Mouse (Mus musculus) C2C12 (cell line): ENCODE data around the gene Tarbp2. TPM values are rescaled to one million over a fixed set of nuclear protein-coding genes. Genes with fewer than 3 reads are reported as not detected.

Source experiments
- H3K27me3 ChIP-seq: one replicate; pipeline ENCODE4 v1.6.1; 2011; ENCODE audit not compliant: control insufficient read depth, insufficient read depth, insufficient read length
- H3K36me3 ChIP-seq: one replicate; pipeline ENCODE4 v1.6.1; 2011; ENCODE audit not compliant: control insufficient read depth, insufficient read depth
- H3K4me3 ChIP-seq: one replicate; pipeline ENCODE4 v1.5.1; 2011; ENCODE audit warnings: mild to moderate bottlenecking, control low read depth; ENCODE audit not compliant: poor library complexity, insufficient read depth, severe bottlenecking
- H3K79me2 ChIP-seq: one replicate; pipeline ENCODE4 v1.6.1; 2011; ENCODE audit not compliant: control insufficient read depth, insufficient read depth
- H3K79me3 ChIP-seq: one replicate; pipeline ENCODE4 v1.6.1; 2011; ENCODE audit warnings: low read depth, control low read depth
- H3ac ChIP-seq: one replicate; pipeline ENCODE3; 2011; ENCODE audit warnings: low read depth; ENCODE audit not compliant: control insufficient read depth, insufficient read length
- CEBPB ChIP-seq: IDR thresholded peaks from one replicate; pipeline ENCODE4 v1.6.1; 2011; ENCODE audit warnings: low read depth, mild to moderate bottlenecking, control low read depth, moderate library complexity
- CTCF ChIP-seq: IDR thresholded peaks from one replicate; pipeline ENCODE4 v1.5.1; 2011; ENCODE audit not compliant: control insufficient read depth, insufficient read depth, insufficient read length
- FOSL1 ChIP-seq: IDR thresholded peaks from one replicate; pipeline ENCODE4 v1.8.0; 2011; ENCODE audit warnings: mild to moderate bottlenecking, low read length; ENCODE audit not compliant: poor library complexity, insufficient read depth, severe bottlenecking
- MAX ChIP-seq: IDR thresholded peaks from one replicate; pipeline ENCODE4 v1.6.1; 2011; ENCODE audit warnings: mild to moderate bottlenecking, control low read depth
- MYOD1 ChIP-seq: IDR thresholded peaks from one replicate; pipeline ENCODE4 v1.6.1; 2011; ENCODE audit warnings: low read depth; ENCODE audit not compliant: control insufficient read depth, insufficient read length
- MYOG ChIP-seq: IDR thresholded peaks from one replicate; pipeline ENCODE4 v1.6.1; 2011; ENCODE audit not compliant: control insufficient read depth, insufficient read length; ENCODE audit errors: extremely low read depth
- USF1 ChIP-seq: IDR thresholded peaks from one replicate; pipeline ENCODE4 v1.6.1; 2011; ENCODE audit warnings: low read depth, mild to moderate bottlenecking, control low read depth, moderate library complexity
- polyA plus RNA-seq: library from polyadenylated mRNA; unstranded; fragments of >200 nt; fragmentation: generic; extraction: Trizol; gene quantifications from one replicate; pipeline ENCODE4 v1.2.1, GENCODE M21; 2012; ENCODE audit warnings: missing spikeins

Gene Tarbp2
- polyA plus RNA-seq, 1 experiment, result 127 TPM

DNA sequence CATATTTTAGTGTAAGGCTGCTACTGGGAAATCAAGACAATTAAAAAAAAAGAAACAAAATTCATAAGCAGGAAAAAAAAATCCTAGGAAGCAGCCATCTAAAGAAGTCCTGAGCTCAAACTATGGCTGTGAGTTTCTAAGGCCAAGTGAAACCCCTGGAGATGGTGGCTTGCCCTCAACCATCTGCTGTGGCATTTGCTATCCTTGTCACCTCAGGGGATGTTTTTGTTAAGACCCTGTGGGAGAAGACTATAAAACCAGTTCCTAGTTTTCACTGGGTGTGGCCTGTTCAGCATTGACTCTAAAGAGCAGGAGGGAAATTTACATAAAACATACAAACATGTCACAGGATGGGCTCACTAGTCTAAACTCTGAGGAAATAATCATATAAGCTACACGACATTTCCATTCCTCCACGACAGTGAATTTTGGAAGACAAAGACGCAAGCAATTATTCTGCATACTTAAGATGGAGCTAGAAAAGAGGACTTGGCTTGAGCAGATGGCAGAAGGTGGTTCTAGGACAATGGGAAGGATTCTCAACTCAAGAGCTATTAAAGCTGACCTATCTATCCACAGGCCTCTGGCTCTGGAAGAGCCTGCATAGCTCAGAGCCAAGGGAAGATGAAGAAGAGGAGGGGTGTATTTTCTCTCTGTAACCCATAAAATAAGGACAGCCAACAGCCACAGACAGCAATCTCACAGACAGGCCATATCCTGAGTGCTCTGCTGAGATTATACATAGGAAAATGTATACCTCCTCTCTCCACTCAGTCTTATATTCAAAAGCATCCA lies 14.3 kb downstream of the Tarbp2 start:
- Histone ChIP-seq H3K4me3 (no peak overlapping the region), H3ac (no peak overlapping the region), H3K36me3 (peaks cover 98% of the 10 kb centered on the region), H3K27me3 (no peaks in the 10 kb centered on the region), H3K79me3 (no peaks in the 10 kb centered on the region), H3K79me2 (no peaks in the 10 kb centered on the region)
- TF ChIP-seq CTCF, result no peak
- no peak for TF ChIP-seq MYOG
- TF ChIP-seq FOSL1, result no peak

DNA sequence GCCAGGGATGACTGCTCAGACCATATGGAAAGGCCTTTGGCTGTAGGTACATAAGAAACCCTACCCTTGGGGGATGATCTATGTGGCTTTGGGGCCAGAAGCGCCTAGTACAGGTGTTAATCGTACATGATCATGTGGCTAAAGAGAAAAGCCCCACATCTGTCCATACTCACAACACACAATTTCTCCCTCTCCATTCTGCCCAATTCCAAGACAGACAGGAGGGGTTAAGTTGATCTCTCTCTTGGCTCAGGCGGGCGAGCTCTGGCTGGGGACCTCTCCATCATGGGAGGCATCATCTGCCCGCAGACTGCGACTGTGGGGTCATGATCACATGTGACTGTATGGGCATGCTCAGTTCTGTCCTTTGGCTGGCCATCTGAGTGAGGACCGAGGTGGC lies 15.9 kb downstream of the Tarbp2 start:
- no peak overlapping the region for H3ac ChIP-seq
- H3K79me3 ChIP-seq, result no peaks in the 10 kb centered on the region
- H3K36me3 ChIP-seq, result peaks cover 98% of the 10 kb centered on the region
- no peaks in the 10 kb centered on the region for H3K79me2 ChIP-seq
- no peak overlapping the region for H3K4me3 ChIP-seq
- H3K27me3 ChIP-seq, result no peaks in the 10 kb centered on the region
- TF ChIP-seq MYOG, result no peak
- TF ChIP-seq CEBPB, result no peak
- TF ChIP-seq CTCF, result no peak
- TF ChIP-seq FOSL1, result no peak
- no peak for TF ChIP-seq MYOD1
- no peak for TF ChIP-seq USF1
- TF ChIP-seq MAX, result no peak

DNA sequence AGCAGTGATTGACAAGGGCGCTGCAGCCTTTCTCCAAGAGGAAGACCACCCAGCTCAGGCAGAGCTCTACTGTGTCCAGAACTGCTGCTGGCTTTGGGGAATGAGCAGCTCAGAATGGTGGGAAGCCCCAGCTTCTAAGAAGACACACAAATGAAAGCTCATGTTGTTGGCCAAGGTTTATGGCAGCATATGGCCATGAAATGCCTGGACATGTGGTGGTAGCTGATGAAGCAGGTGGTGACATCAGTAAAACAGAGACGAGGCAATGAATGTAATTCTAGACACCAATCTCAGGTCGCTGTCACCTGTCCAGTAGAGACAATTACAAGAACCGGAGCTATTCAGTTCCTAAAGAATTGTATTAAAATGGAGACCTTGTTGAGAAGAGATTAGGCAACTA lies 26.8 kb downstream of the Tarbp2 start:
- H3K79me3 ChIP-seq, result no peaks in the 10 kb centered on the region
- H3K36me3 ChIP-seq, result peaks cover 85% of the 10 kb centered on the region
- H3K27me3 ChIP-seq, result no peaks in the 10 kb centered on the region
- no peak overlapping the region for H3K4me3 ChIP-seq
- TF ChIP-seq MYOD1 (no peak), CTCF (no peak), MYOG (no peak), MAX (no peak), USF1 (no peak), CEBPB (no peak), FOSL1 (no peak)
- H3K79me2 ChIP-seq, result no peaks in the 10 kb centered on the region
- H3ac ChIP-seq, result no peak overlapping the region

DNA sequence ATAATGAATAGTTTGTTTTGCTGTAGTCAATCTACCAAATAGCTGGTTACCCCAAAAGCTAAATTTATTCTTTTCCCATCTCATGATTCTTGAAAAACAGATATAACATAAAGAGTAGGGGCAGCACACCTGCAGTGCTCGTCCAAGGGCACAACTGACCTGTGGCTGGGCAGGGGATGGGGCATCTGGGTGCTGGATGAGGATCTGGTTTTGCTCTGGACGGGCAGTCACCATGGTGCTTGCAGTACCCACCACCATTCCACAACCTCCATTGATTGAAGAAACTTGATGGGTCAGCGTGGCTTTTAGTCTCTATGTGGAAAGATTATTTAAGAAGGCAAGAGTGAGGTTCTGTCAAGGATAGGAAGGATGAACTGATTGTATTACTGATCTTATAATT lies 28.3 kb downstream of the Tarbp2 start:
- Histone ChIP-seq H3K79me2 (no peaks in the 10 kb centered on the region), H3K36me3 (peaks cover 76% of the 10 kb centered on the region), H3K27me3 (no peaks in the 10 kb centered on the region), H3ac (no peak overlapping the region), H3K79me3 (no peaks in the 10 kb centered on the region), H3K4me3 (no peak overlapping the region)
- TF ChIP-seq MYOD1 (no peak), CTCF (no peak), MYOG (no peak), USF1 (no peak), CEBPB (no peak), FOSL1 (no peak), MAX (no peak)

DNA sequence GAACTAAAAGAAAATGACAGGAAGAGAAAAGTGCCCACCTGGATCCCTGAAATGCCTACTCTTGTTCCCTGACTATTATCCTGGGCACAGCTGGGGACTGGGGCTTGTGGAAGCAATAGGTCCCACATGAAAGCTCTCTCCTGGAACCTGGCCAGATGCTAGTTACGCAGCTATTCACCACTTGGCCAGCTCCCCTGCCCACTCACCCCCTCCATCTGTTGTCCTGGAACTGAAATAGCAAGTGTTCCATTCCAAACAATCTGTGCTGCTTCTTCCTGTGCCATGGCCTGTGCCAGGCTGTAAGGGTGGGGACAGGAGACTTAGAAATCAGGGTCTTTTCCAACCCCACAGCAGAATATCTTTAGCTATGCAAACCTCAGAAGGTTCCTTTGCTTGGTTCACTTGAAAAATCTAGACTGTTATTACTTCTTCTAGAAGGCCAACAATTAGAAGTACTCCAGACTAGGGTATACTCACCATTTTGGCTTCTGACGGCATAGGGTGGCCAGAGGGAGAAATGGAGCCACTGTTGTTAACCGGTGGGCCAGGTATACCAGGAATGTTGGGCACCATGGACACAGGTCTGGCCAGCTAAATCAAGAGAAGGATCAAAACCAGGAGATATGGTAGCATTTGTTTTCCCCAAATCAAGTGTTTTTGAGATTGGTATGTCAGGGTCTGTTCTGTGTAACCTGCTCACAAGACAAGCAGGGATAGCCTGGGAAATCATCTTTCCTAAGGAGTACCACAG lies 28.9 kb downstream of the Tarbp2 start:
- peaks cover 76% of the 10 kb centered on the region for H3K36me3 ChIP-seq
- TF ChIP-seq MYOG, result no peak
- TF ChIP-seq CEBPB, result no peak
- TF ChIP-seq MYOD1, result no peak
- TF ChIP-seq FOSL1, result no peak
- TF ChIP-seq USF1, result no peak
- no peak for TF ChIP-seq CTCF
- no peak for TF ChIP-seq MAX

DNA sequence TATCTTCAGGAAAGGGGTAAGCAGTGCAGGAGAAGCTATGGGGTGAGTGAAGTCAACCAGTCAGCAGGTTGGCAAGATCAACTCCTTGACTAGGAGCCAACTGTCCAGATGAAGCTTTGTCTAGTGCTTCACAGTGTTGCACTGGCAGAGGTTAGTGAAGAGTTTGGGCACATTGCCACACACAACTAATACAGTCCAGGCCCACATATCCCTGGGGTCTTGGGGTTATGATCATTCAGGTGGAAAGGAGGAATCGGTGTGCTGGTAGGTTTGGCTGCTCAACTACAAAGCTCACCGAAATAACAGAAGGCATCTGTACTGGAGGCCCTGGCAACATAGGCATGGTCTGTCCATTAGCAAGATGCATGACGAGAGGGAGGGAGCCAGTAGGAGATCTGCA lies 29.5 kb downstream of the Tarbp2 start:
- Histone ChIP-seq H3K79me2 (no peaks in the 10 kb centered on the region), H3K36me3 (peaks cover 76% of the 10 kb centered on the region), H3K79me3 (no peaks in the 10 kb centered on the region), H3K4me3 (no peak overlapping the region), H3ac (no peak overlapping the region), H3K27me3 (no peaks in the 10 kb centered on the region)
- TF ChIP-seq MAX (no peak), FOSL1 (no peak), CEBPB (no peak), MYOG (no peak), USF1 (no peak), MYOD1 (no peak), CTCF (no peak)

More for the DNA sequence above, 28.9 kb downstream of the Tarbp2 start:
- Histone ChIP-seq H3K27me3 (no peaks in the 10 kb centered on the region), H3ac (no peak overlapping the region), H3K79me3 (no peaks in the 10 kb centered on the region), H3K79me2 (no peaks in the 10 kb centered on the region), H3K4me3 (no peak overlapping the region)
